Mouse (Mus musculus) heart, embryonic 11.5 days (tissue): Measurements from ENCODE around the gene Olfr1284. TPM values are rescaled to one million over a fixed set of nuclear protein-coding genes. Genes with fewer than 3 reads are reported as not detected.
"Not testable (repeated sequence)": the region's sequence is repeated elsewhere in the genome, so short reads cannot be mapped to it uniquely, and the experiment has no call there.

Source experiments
- ATAC-seq: fragments of 200-750 bp; cut with Nextera tagmentation; replicated peaks from 2 replicates; pipeline ENCODE4 v1.8.0; 2017; ENCODE audit warnings: moderate library complexity; ENCODE audit not compliant: insufficient number of reproducible peaks, low FRiP score, low TSS enrichment
- H3K27ac ChIP-seq: fragments of 300-500 bp; sonication (generic); 2 replicates; pipeline ENCODE4 v1.5.1; 2014; ENCODE audit warnings: mild to moderate bottlenecking, low read depth, low read length
- H3K27me3 ChIP-seq: fragments of 300-500 bp; sonication (generic); 2 replicates; pipeline ENCODE4 v1.6.1; 2014; ENCODE audit warnings: mild to moderate bottlenecking, low read length, mixed read lengths; ENCODE audit not compliant: control insufficient read depth, insufficient read depth
- H3K36me3 ChIP-seq: fragments of 300-500 bp; sonication (generic); 2 replicates; pipeline ENCODE4 v1.6.1; 2014; ENCODE audit warnings: mild to moderate bottlenecking, low read length, moderate library complexity, mixed read lengths; ENCODE audit not compliant: control insufficient read depth, insufficient read depth
- H3K4me1 ChIP-seq: fragments of 300-500 bp; sonication (generic); 2 replicates; pipeline ENCODE4 v1.6.1; 2014; ENCODE audit warnings: low read length; ENCODE audit not compliant: control insufficient read depth, insufficient read depth
- H3K4me2 ChIP-seq: fragments of 300-500 bp; sonication (generic); 2 replicates; pipeline ENCODE4 v1.6.1; 2014; ENCODE audit warnings: mild to moderate bottlenecking, moderate library complexity
- H3K4me3 ChIP-seq: fragments of 300-500 bp; sonication (generic); 2 replicates; pipeline ENCODE4 v1.5.1; 2014; ENCODE audit warnings: low read depth, low read length
- H3K9ac ChIP-seq: fragments of 300-500 bp; sonication (generic); 2 replicates; pipeline ENCODE4 v1.6.1; 2014; ENCODE audit warnings: mild to moderate bottlenecking, low read depth, low read length, moderate library complexity
- H3K9me3 ChIP-seq: fragments of 300-500 bp; sonication (generic); replicated peaks from 2 replicates; pipeline ENCODE4 v1.6.1; 2016; ENCODE audit warnings: low read length; ENCODE audit not compliant: control insufficient read depth
- WGBS: fragments of 180-500 bp; shearing (Covaris S2); extraction: QIAGEN DNeasy Blood & Tissue Kit; methylation state at CpG from one replicate; pipeline ENCODE4 v1.1.7; 2014; ENCODE audit not compliant: insufficient replicate concordance; 5-methylcytosine and 5-hydroxymethylcytosine counted together
- polyA plus RNA-seq: library from polyadenylated mRNA; unstranded; fragments of >200 nt; fragmentation: Nextera tagmentation; extraction: Ambion mirVana; gene quantifications from 2 replicates; pipeline ENCODE4 v1.2.1, GENCODE M21; 2014

The Olfr1284 gene
- polyA plus RNA-seq = not detected in 2 replicates

- Histone ChIP-seq H3K27me3 (no peaks in the 10 kb centered on the region), H3K4me3 (no peak within 1 kb of the TSS), H3K9ac (no peak within 1 kb of the TSS), H3K4me2 (no peak within 1 kb of the TSS), H3K9me3 (no peaks in the 10 kb centered on the region), H3K4me1 (no peaks in the 10 kb centered on the region), H3K36me3 (no peaks in the 10 kb centered on the region), H3K27ac (no peak within 1 kb of the TSS)
- 84% methylated on average over 1 of the region's 1 CpGs for WGBS
- no peak for ATAC-seq
Observed at GRCm38 (mm10) chr2:111375222-111375621, at the start of gene Olfr1284. Gene Olfr1284 (plus strand): TSS chr2:111375522.

DNA sequence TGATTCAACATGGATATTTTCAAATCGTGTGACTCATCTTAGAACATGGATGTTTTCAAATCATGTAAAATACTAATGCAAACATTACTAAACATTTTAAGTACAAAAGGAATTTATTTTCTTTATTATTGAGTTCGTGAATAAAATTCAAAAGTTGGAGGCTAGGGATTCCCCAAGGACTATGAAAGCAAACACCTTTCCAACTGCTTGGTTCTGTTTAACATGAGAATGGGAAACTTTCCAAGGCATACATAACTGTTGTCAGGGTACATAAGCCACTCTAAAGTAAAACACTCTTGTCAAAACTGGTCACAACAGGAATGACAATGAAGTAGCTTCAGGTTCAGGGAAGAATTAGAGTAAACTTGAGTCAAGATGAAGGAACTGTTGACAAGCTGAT lies 49.1 kb upstream of the Olfr1284 start, which contains the start of gene Olfr1281:
Olfr1281 (plus strand) TSS at position 301 of the 400 bp plus-strand sequence.
- H3K27ac ChIP-seq = no peak within 1 kb of the TSS
- no peaks in the 10 kb centered on the region for H3K27me3 ChIP-seq
- H3K9ac ChIP-seq = no peak within 1 kb of the TSS
- no peaks in the 10 kb centered on the region for H3K36me3 ChIP-seq
- ATAC-seq = no peak
- H3K9me3 ChIP-seq = no peaks in the 10 kb centered on the region
- 68% methylated on average over 2 of the region's 2 CpGs for WGBS
- no peaks in the 10 kb centered on the region for H3K4me1 ChIP-seq
- H3K4me3 ChIP-seq = no peak within 1 kb of the TSS
- H3K4me2 ChIP-seq = no peak within 1 kb of the TSS

- not testable (repeated sequence) for H3K36me3 ChIP-seq
- 80% methylated on average over 5 of the region's 5 CpGs for WGBS
Observed at GRCm38 (mm10) chr2:111333721-111334120, 41.6 kb upstream of the Olfr1284 start.

DNA sequence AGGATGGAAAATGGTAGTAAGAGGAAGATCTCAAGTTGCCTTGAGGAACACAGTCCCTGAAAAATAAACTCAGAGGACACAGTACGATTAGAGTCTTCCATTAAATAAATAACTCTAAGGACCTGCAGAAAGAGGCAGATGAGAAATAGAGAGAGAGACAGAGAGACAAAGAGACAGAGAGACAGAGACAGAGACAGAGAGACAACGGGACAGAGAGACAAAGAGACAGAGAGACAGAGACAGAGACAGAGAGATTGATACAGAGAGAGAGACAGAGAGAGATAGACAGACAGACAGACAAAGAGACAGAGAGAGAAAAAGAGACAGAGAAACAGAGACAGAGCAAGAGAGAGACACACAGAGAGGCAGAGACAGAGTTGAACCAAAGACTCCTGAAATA lies 39.3 kb upstream of the Olfr1284 start, which contains the start of gene Olfr1282:
Olfr1282 (minus strand) TSS at position 101 of the 400 bp plus-strand sequence.
- no peak for ATAC-seq
- Histone ChIP-seq H3K27ac (no peak within 1 kb of the TSS), H3K4me2 (no peak within 1 kb of the TSS), H3K9ac (no peak within 1 kb of the TSS), H3K4me3 (no peak within 1 kb of the TSS), H3K9me3 (no peaks in the 10 kb centered on the region), H3K36me3 (no peaks in the 10 kb centered on the region), H3K27me3 (no peaks in the 10 kb centered on the region), H3K4me1 (no peaks in the 10 kb centered on the region)
- 62% methylated on average over 2 of the region's 2 CpGs for WGBS

More at GRCm38 (mm10) chr2:111333721-111334120, 41.6 kb upstream of the Olfr1284 start:
- H3K27me3 ChIP-seq, ATAC-seq, H3K9me3 ChIP-seq, H3K4me1 ChIP-seq, H3K4me2 ChIP-seq, H3K27ac ChIP-seq, H3K4me3 ChIP-seq, H3K9ac ChIP-seq: not testable (repeated sequence)

- no peak for ATAC-seq
Observed at GRCm38 (mm10) chr2:111366490-111366889, 8.8 kb upstream of the Olfr1284 start, which contains the start of gene Olfr1283. Gene Olfr1283 (plus strand): TSS chr2:111366790.

GRCm38 (mm10) chr2:111422931-111423330 lies 47.6 kb downstream of the Olfr1284 start, which contains the start of gene Olfr1286:
Gene Olfr1286 (minus strand): TSS chr2:111423115.
- Histone ChIP-seq H3K27me3 (no peaks in the 10 kb centered on the region), H3K4me1 (no peaks in the 10 kb centered on the region), H3K36me3 (no peaks in the 10 kb centered on the region), H3K9me3 (no peaks in the 10 kb centered on the region), H3K9ac (no peak within 1 kb of the TSS), H3K4me2 (no peak within 1 kb of the TSS), H3K4me3 (no peak within 1 kb of the TSS), H3K27ac (no peak within 1 kb of the TSS)
- WGBS = 73% methylated on average over 1 of the region's 1 CpGs
- no peak for ATAC-seq

More at GRCm38 (mm10) chr2:111366490-111366889, 8.8 kb upstream of the Olfr1284 start, which contains the start of gene Olfr1283:
- no peak within 1 kb of the TSS for H3K9ac ChIP-seq
- no peaks in the 10 kb centered on the region for H3K36me3 ChIP-seq
- no peak within 1 kb of the TSS for H3K27ac ChIP-seq
- H3K9me3 ChIP-seq = no peaks in the 10 kb centered on the region
- H3K4me3 ChIP-seq = no peak within 1 kb of the TSS
- H3K4me1 ChIP-seq = no peaks in the 10 kb centered on the region
- H3K4me2 ChIP-seq = no peak within 1 kb of the TSS
- H3K27me3 ChIP-seq = no peaks in the 10 kb centered on the region
- WGBS = 71% methylated on average over 2 of the region's 2 CpGs

Other genes with a start within 250 kb of the Olfr1284 start
- gene Gm15130, start 222.6 kb upstream of the Olfr1284 start, polyA plus RNA-seq = not detected in 2 replicates
- not detected in 2 replicates for gene 4930430A15Rik, start 145.9 kb upstream of the Olfr1284 start, polyA plus RNA-seq
- not detected in 2 replicates for gene Olfr1275, start 140.2 kb upstream of the Olfr1284 start, polyA plus RNA-seq
- not detected in 2 replicates for gene Olfr1276, start 121.0 kb upstream of the Olfr1284 start, polyA plus RNA-seq
- gene Olfr1277, start 101.4 kb upstream of the Olfr1284 start, polyA plus RNA-seq = not detected in 2 replicates
- not detected in 2 replicates for gene Olfr1278, start 85.4 kb upstream of the Olfr1284 start, polyA plus RNA-seq
- gene Olfr1279, start 74.9 kb upstream of the Olfr1284 start, polyA plus RNA-seq = not detected in 2 replicates
- not detected in 2 replicates for gene Olfr1280, start 61.5 kb upstream of the Olfr1284 start, polyA plus RNA-seq
- not detected in 2 replicates for gene Olfr1281, start 49.0 kb upstream of the Olfr1284 start, polyA plus RNA-seq
- not detected in 2 replicates for gene Olfr1282, start 39.4 kb upstream of the Olfr1284 start, polyA plus RNA-seq
- not detected in 2 replicates for gene Olfr1283, start 8.7 kb upstream of the Olfr1284 start, polyA plus RNA-seq
- not detected in 2 replicates for gene Olfr1286, start 47.6 kb downstream of the Olfr1284 start, polyA plus RNA-seq
- not detected in 2 replicates for gene Olfr1287, start 73.6 kb downstream of the Olfr1284 start, polyA plus RNA-seq
- gene Olfr1288, start 98.6 kb downstream of the Olfr1284 start, polyA plus RNA-seq = not detected in 2 replicates
- gene Olfr1289, start 105.3 kb downstream of the Olfr1284 start, polyA plus RNA-seq = not detected in 2 replicates
- gene Olfr1290, start 118.3 kb downstream of the Olfr1284 start, polyA plus RNA-seq = 0.28 TPM in 1 of 2 replicates, not detected in the other
- 0.04 and 0.13 TPM in 2 replicates for gene Olfr1291-ps1, start 121.7 kb downstream of the Olfr1284 start, polyA plus RNA-seq
- gene Olfr1293-ps, start 149.7 kb downstream of the Olfr1284 start, polyA plus RNA-seq = not detected in 2 replicates
- not detected in 2 replicates for gene Olfr1294, start 164.8 kb downstream of the Olfr1284 start, polyA plus RNA-seq
- gene Olfr1295, start 194.2 kb downstream of the Olfr1284 start, polyA plus RNA-seq = not detected in 2 replicates